ENCODE assay signal across 34 mouse cellular contexts in the genomic region with DNA sequence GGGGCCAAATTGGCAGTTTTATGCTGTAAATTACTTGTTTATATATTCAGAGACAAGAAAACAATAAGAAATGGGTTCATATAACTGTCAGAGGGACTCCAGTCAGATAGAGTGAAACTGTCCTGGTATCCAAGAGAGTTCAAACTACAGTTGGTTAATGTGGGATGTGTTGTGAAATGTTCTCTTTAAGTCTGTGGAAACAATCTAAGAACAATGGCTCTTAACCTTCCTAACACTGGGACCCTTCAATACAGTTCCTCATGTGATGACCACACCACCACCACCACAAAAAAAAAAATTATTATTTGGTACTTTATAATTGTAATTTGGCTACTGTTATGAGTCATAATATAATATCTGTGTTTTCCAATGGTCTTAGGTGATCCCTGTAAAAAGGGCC. TPM values are rescaled to one million over a fixed set of nuclear protein-coding genes. Genes with fewer than 3 reads are reported as not detected.
"Had no signal": no experiment of that assay in that cellular context is flagged by ENCODE, and none has a peak within 500 bp of the region (broad histone marks: within the 10 kb centered on the region; RNA-seq: fewer than 3 reads in every experiment).

No protein-coding gene starts in this region.

- H3K36me3 ChIP-seq: hindbrain, embryonic 10.5 days; hindbrain, embryonic 12.5 days; hindbrain, embryonic 13.5 days; hindbrain, embryonic 15.5 days; intestine, embryonic 15.5 days had no signal

- H3K4me2 ChIP-seq: heart, embryonic 11.5 days; heart, embryonic 12.5 days; heart, embryonic 13.5 days; heart, embryonic 15.5 days; hindbrain, embryonic 12.5 days; hindbrain, embryonic 13.5 days; hindbrain, embryonic 14.5 days; hindbrain, embryonic 15.5 days; intestine, embryonic 15.5 days; kidney, embryonic 15.5 days had no signal

- H3K9me3 ChIP-seq: heart, embryonic 12.5 days; heart, embryonic 13.5 days; heart, embryonic 15.5 days; hindbrain, embryonic 10.5 days; hindbrain, embryonic 12.5 days; hindbrain, embryonic 13.5 days; hindbrain, embryonic 15.5 days; intestine, embryonic 15.5 days; kidney, embryonic 15.5 days had no signal

- H3K4me1 ChIP-seq: hindbrain, embryonic 10.5 days; hindbrain, embryonic 12.5 days; hindbrain, embryonic 15.5 days; intestine, embryonic 15.5 days had no signal

- H3K27ac ChIP-seq: heart, embryonic 13.5 days; heart, embryonic 15.5 days; hindbrain, embryonic 10.5 days; hindbrain, embryonic 12.5 days; hindbrain, embryonic 13.5 days; hindbrain, embryonic 14.5 days; hindbrain, embryonic 15.5 days; hindbrain, postnatal 0 days; intestine, embryonic 15.5 days; kidney, embryonic 15.5 days; kidney, postnatal 0 days; layer of hippocampus, adult 2 months; left cerebral cortex, adult 2 months had no signal

- H3K4me3 ChIP-seq: heart, embryonic 12.5 days; heart, embryonic 13.5 days; heart, embryonic 15.5 days; hindbrain, embryonic 10.5 days; hindbrain, embryonic 12.5 days; hindbrain, embryonic 13.5 days; hindbrain, embryonic 15.5 days; intestine, embryonic 15.5 days; kidney, embryonic 15.5 days; layer of hippocampus, adult 2 months; left cerebral cortex, adult 2 months had no signal

- DNase-seq: heart, postnatal 10 days; heart, postnatal 14 days; heart, postnatal 36 days; heart, postnatal 4 days; kidney, adult 11 months; kidney, adult 18-20 months; kidney, adult 2 months; kidney, adult 8-10 months; kidney, adult 9 months; kidney, postnatal 10 days; kidney, postnatal 14 days; kidney, postnatal 25 days; kidney, postnatal 36 days; kidney, postnatal 4 days; layer of hippocampus, adult 9-11 months; layer of hippocampus, postnatal 36 days had no signal

- H3K27me3 ChIP-seq: heart, embryonic 12.5 days; heart, embryonic 13.5 days; heart, embryonic 15.5 days; hindbrain, embryonic 12.5 days; hindbrain, embryonic 13.5 days; hindbrain, embryonic 15.5 days; intestine, embryonic 15.5 days; kidney, embryonic 15.5 days had no signal

- H3K9ac ChIP-seq: heart, embryonic 12.5 days; heart, embryonic 13.5 days; heart, embryonic 15.5 days; hindbrain, embryonic 12.5 days; hindbrain, embryonic 13.5 days; hindbrain, embryonic 14.5 days; hindbrain, embryonic 15.5 days; intestine, embryonic 15.5 days; kidney, embryonic 15.5 days had no signal

- ATAC-seq: hindbrain, postnatal 0 days; inflammation-experienced regulatory T-cells, adult 6 months; intestine, embryonic 15.5 days; intestine, embryonic 16.5 days; intestine, postnatal 0 days had no signal

RNA-seq across cellular contexts. Expression of a gene that starts 38.2 kb away (rescaled TPM):
- polyA plus RNA-seq: inflammation-experienced regulatory T-cells, adult 6 months had no signal
